In the genomic region with DNA sequence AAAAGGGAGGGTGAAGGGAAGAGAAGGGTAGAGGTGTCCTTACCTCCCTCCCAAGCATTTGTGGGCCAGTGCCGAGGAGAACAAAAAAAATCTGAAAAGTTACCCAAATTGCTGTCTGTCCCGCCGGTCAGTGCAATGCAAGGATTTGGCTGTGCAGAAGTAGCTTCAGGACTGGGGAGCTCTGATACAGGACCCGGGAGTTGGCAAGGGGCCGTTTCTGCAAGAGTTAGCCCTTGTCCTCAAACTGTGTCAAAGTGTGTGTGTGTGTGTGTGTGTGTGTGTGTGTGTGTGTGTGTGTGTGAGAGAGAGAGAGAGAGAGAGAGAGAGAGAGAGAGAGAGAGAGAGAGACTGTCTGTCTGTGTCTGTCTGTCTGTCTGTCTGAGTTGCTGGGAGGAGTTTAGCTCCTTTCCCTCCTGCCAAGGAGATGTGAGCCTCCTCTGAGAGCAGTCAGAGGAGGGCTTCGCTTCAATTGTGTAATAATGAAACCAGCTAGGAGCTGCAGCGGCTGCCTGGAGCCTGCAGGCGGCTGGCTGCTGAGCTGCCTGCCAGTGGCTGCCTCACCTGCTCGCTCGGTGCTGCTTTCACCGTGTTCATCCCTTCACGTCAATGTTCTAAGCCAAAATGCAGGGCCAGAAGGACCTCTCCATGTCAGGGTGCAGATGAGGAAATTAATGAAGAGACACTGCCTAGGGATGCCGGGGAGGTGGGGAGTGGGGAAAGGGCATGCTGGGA, we compare ENCODE assay signal across 9 mouse cellular contexts. TPM values are rescaled to one million over a fixed set of nuclear protein-coding genes. Genes with fewer than 3 reads are reported as not detected.
A peak's percentile ranks its signal among the peaks of the same experiment; 100 is the strongest.
DNase-seq lines count a peak whose midpoint lies in the region; ATAC-seq and TF ChIP-seq lines count a peak whose summit lies in the region.
"Had no signal": no experiment of that assay in that cellular context is flagged by ENCODE, and none has a peak within 500 bp of the region (broad histone marks: within the 10 kb centered on the region; RNA-seq: fewer than 3 reads in every experiment).

No protein-coding gene starts in this region.

- H3K27ac ChIP-seq in heart, embryonic 11.5 days (ENCODE audit: low read depth, low read length): no peak overlapping the region
- no peak overlapping the region for H3K27ac ChIP-seq in liver, embryonic 14.5 days
- H3K27ac ChIP-seq: macrophage had no signal

- H3K9me3 ChIP-seq in heart, embryonic 11.5 days (replicated peaks; ENCODE audit: control insufficient read depth, low read length): no peaks in the 10 kb centered on the region
- no peaks in the 10 kb centered on the region for H3K9me3 ChIP-seq in liver, embryonic 14.5 days (ENCODE audit: control insufficient read depth, low read length)

- 8% methylated on average over 13 of the region's 13 CpGs for WGBS in heart, embryonic 11.5 days (ENCODE audit: insufficient replicate concordance)
- 8% methylated on average over 13 of the region's 13 CpGs for WGBS in liver, embryonic 14.5 days (ENCODE audit: insufficient replicate concordance)

- peak; percentile 33; the same call in 1 of the 2 replicates for TF ChIP-seq CTCF in liver, embryonic 14.5 days (IDR thresholded peaks at IDR 0.05; ENCODE audit: low read depth)

- H3K4me1 ChIP-seq in heart, embryonic 11.5 days (ENCODE audit: control insufficient read depth, insufficient read depth, low read length): peaks cover 3% of the 10 kb centered on the region; the same call in 1 of the 2 replicates
- peaks cover 0 to 2% of the 10 kb centered on the region in 2 experiments; a peak in 1 of 4 replicates for H3K4me1 ChIP-seq in liver, embryonic 14.5 days (replicated peaks; ENCODE audit: control insufficient read depth in 2 of 2, insufficient read depth in 2 of 2, low read length in 1 of 2)

- peak; percentile 30 for DNase-seq in thymus, postnatal 0 days (ENCODE audit: low spot score)
- no peak for DNase-seq in thymus, postnatal 25 days
- peak; percentile 69 for DNase-seq in embryo, embryonic 10.5 days (ENCODE audit: low spot score)
- peak; percentile 46 for DNase-seq in kidney, adult 9 months
- DNase-seq in liver, embryonic 14.5 days (ENCODE audit: low read depth in 3 of 3, low spot score in 3 of 3): no peak

- H3K27me3 ChIP-seq in heart, embryonic 11.5 days (ENCODE audit: control insufficient read depth, insufficient read depth, low read length): peaks cover 6% of the 10 kb centered on the region; the same call in 1 of the 2 replicates
- peaks cover 10% of the 10 kb centered on the region; the same call in 1 of the 2 replicates for H3K27me3 ChIP-seq in liver, embryonic 14.5 days (ENCODE audit: control insufficient read depth, insufficient read depth, low read length)

- 0 out of 2 replicates have a peak overlapping the region, but pooled peaks have one; percentile 28 for H3K9ac ChIP-seq in heart, embryonic 11.5 days (ENCODE audit: low read depth, low read length)
- no peak overlapping the region for H3K9ac ChIP-seq in liver, embryonic 14.5 days (replicated peaks)

- H3K4me2 ChIP-seq in heart, embryonic 11.5 days: peak overlapping the region; percentile 73
- H3K4me2 ChIP-seq in liver, embryonic 14.5 days (ENCODE audit: low read depth): peak overlapping the region; percentile 32; the same call in 1 of the 2 replicates

- H3K36me3 ChIP-seq in heart, embryonic 11.5 days (ENCODE audit: control insufficient read depth, insufficient read depth, low read length): no peaks in the 10 kb centered on the region
- H3K36me3 ChIP-seq in liver, embryonic 14.5 days (replicated peaks; ENCODE audit: control insufficient read depth, insufficient read depth, low read depth): no peaks in the 10 kb centered on the region

- H3K4me3 ChIP-seq in heart, embryonic 11.5 days (ENCODE audit: low read depth, low read length): peak overlapping the region; percentile 35
- no peak overlapping the region for H3K4me3 ChIP-seq in liver, embryonic 14.5 days (ENCODE audit: insufficient read depth in 1 of 2, low read depth in 2 of 2, low read length in 2 of 2)

- TF ChIP-seq EP300 in liver, embryonic 14.5 days (IDR thresholded peaks at IDR 0.05; ENCODE audit: low read depth): no peak

- ATAC-seq in heart, embryonic 11.5 days (replicated peaks; ENCODE audit: insufficient number of reproducible peaks, low FRiP score, low TSS enrichment): no peak
- ATAC-seq in liver, embryonic 14.5 days (ENCODE audit: insufficient read depth): no peak
- peak; percentile 62 for ATAC-seq in neutrophil, adult 5-6 weeks (ENCODE audit: extremely low read depth, insufficient number of reproducible peaks, low FRiP score, poor library complexity, severe bottlenecking)
- ATAC-seq in erythroblast, adult 5-6 weeks (replicated peaks; ENCODE audit: low FRiP score, poor library complexity, severe bottlenecking): no peak

RNA-seq across cellular contexts. Expression of a gene that starts 0.9 kb away (rescaled TPM):
- not detected in 2 replicates for polyA plus RNA-seq in thymus, postnatal 0 days (2015; fragmentation: Nextera tagmentation; extraction: Ambion mirVana)
- polyA plus RNA-seq in heart, embryonic 11.5 days (2014; fragmentation: Nextera tagmentation; extraction: Ambion mirVana): 0.04 and 0.13 TPM in 2 replicates
- 0.15 and 0.17 TPM in 2 replicates for polyA plus RNA-seq in liver, embryonic 14.5 days (2012; rRNA removed)
- polyA plus RNA-seq in liver, embryonic 14.5 days (2014; fragmentation: Nextera tagmentation; extraction: Ambion mirVana): 0.09 and 0.18 TPM in 2 replicates
- total RNA-seq in neutrophil, adult 5-6 weeks (2017): not detected in 2 replicates
- not detected in 2 replicates for total RNA-seq in erythroblast, adult 5-6 weeks (2015; ENCODE audit: low replicate concordance)
- total RNA-seq in erythroblast, adult 5-6 weeks (2017; ENCODE audit: low replicate concordance): not detected in 2 replicates
- polyA plus RNA-seq: macrophage had no signal

Comparison
In these comparisons a context has a peak if more than half of its experiments do, and no peak if none do; other contexts are left out.
1. DNase-seq: peak in thymus, postnatal 0 days (single experiment), embryo, embryonic 10.5 days (single experiment) and kidney, adult 9 months (single experiment); none in thymus, postnatal 25 days (single experiment) and liver, embryonic 14.5 days (0 of 3).